Mouse (Mus musculus) macrophage (primary cell): ENCODE data around the gene Lims1. TPM values are rescaled to one million over a fixed set of nuclear protein-coding genes. Genes with fewer than 3 reads are reported as not detected.

Source experiments
- H3K27ac ChIP-seq: fragments of 350-480 bp; formaldehyde crosslinking; 2 replicates; pipeline ENCODE4 v1.9.0; 2021
- H3K36me3 ChIP-seq: fragments of 350-480 bp; formaldehyde crosslinking; 2 replicates; pipeline ENCODE4 v1.9.0; 2021; ENCODE audit errors: inconsistent target
- H3K4me3 ChIP-seq: fragments of 350-480 bp; formaldehyde crosslinking; 2 replicates; pipeline ENCODE4 v1.9.0; 2021; ENCODE audit errors: inconsistent target
- H3K79me2 ChIP-seq: fragments of 350-480 bp; formaldehyde crosslinking; 2 replicates; pipeline ENCODE4 v1.9.0; 2021; ENCODE audit errors: inconsistent target
- WGBS: methylation state at CpG from one replicate; pipeline ENCODE4 v1.1.7; 2026; ENCODE audit warnings: inconsistent platforms; ENCODE audit not compliant: missing documents; 5-methylcytosine and 5-hydroxymethylcytosine counted together
- polyA plus RNA-seq: library from polyadenylated mRNA; stranded (reverse); fragments of 250-400 nt; gene quantifications from 3 replicates; pipeline ENCODE4 v1.2.4, GENCODE M21; 2018; ENCODE audit warnings: inconsistent platforms

The Lims1 gene
- polyA plus RNA-seq, 1 experiment from 2014 or later: 41.0 TPM

DNA sequence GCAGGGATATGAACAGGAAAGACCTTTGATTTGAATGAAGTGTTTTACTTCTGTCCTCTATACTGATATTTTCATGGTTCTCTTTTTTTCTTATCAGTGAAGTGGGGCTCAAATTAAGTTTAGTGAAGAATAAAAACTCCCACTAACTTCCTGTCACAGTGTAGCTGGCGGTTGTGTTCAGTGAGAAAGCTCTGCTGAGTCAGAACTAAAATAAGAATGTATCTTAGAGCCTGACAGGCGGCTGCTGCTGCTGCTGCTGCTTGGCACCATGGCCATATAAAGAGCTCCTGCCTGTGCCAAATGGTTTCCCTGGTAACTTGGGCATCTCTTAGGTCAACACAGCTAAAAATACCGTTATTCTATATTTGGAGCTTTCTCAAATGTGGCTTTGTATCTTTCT lies 60.0 kb downstream of the Lims1 start:
- Histone ChIP-seq H3K4me3 (no peak overlapping the region), H3K36me3 (no peaks in the 10 kb centered on the region)

GRCm38 (mm10) chr10:58383761-58384160 lies 60.5 kb downstream of the Lims1 start:
- Histone ChIP-seq H3K79me2 (peaks cover 92% of the 10 kb centered on the region), H3K36me3 (no peaks in the 10 kb centered on the region), H3K27ac (peak overlapping the region; percentile 62), H3K4me3 (no peak overlapping the region)
- WGBS: 85% methylated on average over 2 of the region's 2 CpGs

More for the DNA sequence above, 60.0 kb downstream of the Lims1 start:
- Histone ChIP-seq H3K79me2 (peaks cover 92% of the 10 kb centered on the region), H3K27ac (peak overlapping the region; percentile 62)
- 4% methylated on average over 3 of the region's 3 CpGs for WGBS

- Histone ChIP-seq H3K27ac (no peak overlapping the region), H3K79me2 (peaks cover 92% of the 10 kb centered on the region), H3K4me3 (no peak overlapping the region), H3K36me3 (no peaks in the 10 kb centered on the region)
- 93% methylated on average over 5 of the region's 5 CpGs for WGBS
Measured at GRCm38 (mm10) chr10:58385629-58386028, 62.4 kb downstream of the Lims1 start.

DNA sequence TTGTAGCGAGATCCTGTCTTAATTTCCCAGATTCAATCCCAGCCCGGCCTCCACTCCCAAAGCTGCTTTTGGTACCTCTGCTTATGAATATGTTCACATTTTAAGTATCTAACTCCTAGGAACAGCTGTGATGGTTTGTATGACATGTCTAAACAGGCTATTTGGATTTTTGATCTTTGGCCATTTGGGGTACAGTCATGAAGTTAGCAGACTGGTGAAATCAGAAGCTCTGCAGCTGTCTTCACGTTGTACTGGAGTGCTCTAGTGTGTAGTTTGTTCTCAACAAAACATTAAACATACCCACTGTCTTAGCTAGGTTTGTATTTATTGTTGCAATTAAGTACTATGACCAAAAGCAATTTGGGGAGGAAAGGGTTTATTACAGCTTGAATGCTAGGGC lies 63.7 kb downstream of the Lims1 start:
- 97% methylated on average over 3 of the region's 3 CpGs for WGBS
- Histone ChIP-seq H3K36me3 (no peaks in the 10 kb centered on the region), H3K27ac (no peak overlapping the region), H3K79me2 (peaks cover 96% of the 10 kb centered on the region), H3K4me3 (no peak overlapping the region)

GRCm38 (mm10) chr10:58388648-58389047 lies 65.4 kb downstream of the Lims1 start:
- 93% methylated on average over 3 of the region's 3 CpGs for WGBS
- H3K79me2 ChIP-seq: peaks cover 93% of the 10 kb centered on the region

DNA sequence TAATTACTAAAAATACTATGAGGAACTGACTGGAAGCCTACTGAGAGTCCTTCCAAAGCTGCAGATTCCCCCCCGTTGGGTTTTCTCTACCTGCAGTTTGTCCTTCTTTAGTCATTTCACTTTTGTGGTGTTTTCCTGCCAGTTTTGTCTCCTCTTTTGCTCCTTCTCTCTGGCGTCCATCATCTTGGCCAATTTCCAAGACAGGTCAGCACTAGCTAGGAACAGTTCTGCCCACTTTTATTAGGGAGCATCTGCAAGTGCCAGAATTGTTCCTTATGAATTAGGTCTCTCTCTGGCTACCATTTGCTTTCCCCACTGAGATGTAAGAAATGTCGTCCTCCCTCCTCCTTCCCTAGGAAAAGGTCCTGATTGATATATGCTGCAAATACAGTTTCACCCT lies 65.9 kb downstream of the Lims1 start:
- WGBS: 69% methylated on average over 3 of the region's 3 CpGs
- Histone ChIP-seq H3K79me2 (peaks cover 93% of the 10 kb centered on the region), H3K4me3 (no peak overlapping the region), H3K27ac (no peak overlapping the region), H3K36me3 (no peaks in the 10 kb centered on the region)

More at GRCm38 (mm10) chr10:58388648-58389047, 65.4 kb downstream of the Lims1 start:
- no peak overlapping the region for H3K27ac ChIP-seq
- no peaks in the 10 kb centered on the region for H3K36me3 ChIP-seq
- no peak overlapping the region for H3K4me3 ChIP-seq

- WGBS: 58% methylated on average over 4 of the region's 4 CpGs
- peak overlapping the region; percentile 72 for H3K27ac ChIP-seq
- H3K36me3 ChIP-seq: no peaks in the 10 kb centered on the region
- H3K79me2 ChIP-seq: peaks cover 93% of the 10 kb centered on the region
- no peak overlapping the region for H3K4me3 ChIP-seq
Measured at GRCm38 (mm10) chr10:58392435-58392834, 69.2 kb downstream of the Lims1 start.

GRCm38 (mm10) chr10:58393026-58394014 lies 70.1 kb downstream of the Lims1 start:
- Histone ChIP-seq H3K36me3 (no peaks in the 10 kb centered on the region), H3K27ac (peak overlapping the region; percentile 72), H3K79me2 (peaks cover 93% of the 10 kb centered on the region), H3K4me3 (peak overlapping the region; percentile 36)
- 53% methylated on average over 7 of the region's 7 CpGs for WGBS

GRCm38 (mm10) chr10:58394170-58394569 lies 70.9 kb downstream of the Lims1 start:
- H3K36me3 ChIP-seq: no peaks in the 10 kb centered on the region
- 95% methylated on average over 10 of the region's 10 CpGs for WGBS

GRCm38 (mm10) chr10:58395315-58395714 lies 72.0 kb downstream of the Lims1 start:
- peaks cover 82% of the 10 kb centered on the region for H3K79me2 ChIP-seq
- H3K36me3 ChIP-seq: no peaks in the 10 kb centered on the region
- H3K4me3 ChIP-seq: no peak overlapping the region
- no peak overlapping the region for H3K27ac ChIP-seq
- WGBS: 98% methylated on average over 4 of the region's 4 CpGs

More at GRCm38 (mm10) chr10:58394170-58394569, 70.9 kb downstream of the Lims1 start:
- Histone ChIP-seq H3K79me2 (peaks cover 92% of the 10 kb centered on the region), H3K27ac (peak overlapping the region; percentile 72), H3K4me3 (no peak overlapping the region)

- Histone ChIP-seq H3K79me2 (peaks cover 82% of the 10 kb centered on the region), H3K36me3 (peaks cover under 1% of the 10 kb centered on the region; the same call in 1 of the 2 replicates), H3K4me3 (no peak overlapping the region), H3K27ac (no peak overlapping the region)
- 86% methylated on average over 2 of the region's 2 CpGs for WGBS
Measured at GRCm38 (mm10) chr10:58395723-58396122, 72.5 kb downstream of the Lims1 start.

- Histone ChIP-seq H3K79me2 (peaks cover 82% of the 10 kb centered on the region), H3K4me3 (no peak overlapping the region), H3K36me3 (peaks cover 9% of the 10 kb centered on the region; the same call in 1 of the 2 replicates), H3K27ac (no peak overlapping the region)
- WGBS: 100% methylated on average over 3 of the region's 3 CpGs
Measured at GRCm38 (mm10) chr10:58396600-58396999, 73.3 kb downstream of the Lims1 start.

- Histone ChIP-seq H3K4me3 (no peak overlapping the region), H3K36me3 (peaks cover 15% of the 10 kb centered on the region; the same call in 1 of the 2 replicates), H3K79me2 (peaks cover 88% of the 10 kb centered on the region), H3K27ac (no peak overlapping the region)
- WGBS: 97% methylated on average over 8 of the region's 8 CpGs
Measured at GRCm38 (mm10) chr10:58398941-58399340, 75.7 kb downstream of the Lims1 start.

- H3K36me3 ChIP-seq: peaks cover 15% of the 10 kb centered on the region; the same call in 1 of the 2 replicates
Measured at GRCm38 (mm10) chr10:58401838-58402237, 78.6 kb downstream of the Lims1 start.

DNA sequence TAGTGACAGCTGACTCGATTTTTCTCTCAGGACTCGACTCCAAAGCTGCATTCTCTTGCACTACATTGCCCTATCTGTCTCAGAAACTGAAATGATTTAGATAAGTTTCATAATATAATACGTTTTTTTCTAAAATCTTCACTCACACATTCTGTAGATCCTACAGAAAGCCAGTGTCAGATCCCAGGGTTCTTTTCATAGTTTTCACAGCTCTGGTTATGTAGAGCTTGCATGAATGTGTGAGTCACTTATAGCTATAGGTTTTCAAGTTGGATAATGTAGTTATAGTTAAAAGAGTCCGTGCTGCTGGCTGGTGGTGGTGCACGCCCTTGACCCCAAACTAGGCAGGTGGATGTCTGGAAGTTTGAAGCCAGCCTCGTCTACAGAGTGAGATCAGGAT lies 81.4 kb downstream of the Lims1 start:
- Histone ChIP-seq H3K4me3 (no peak overlapping the region), H3K36me3 (peaks cover 15% of the 10 kb centered on the region; the same call in 1 of the 2 replicates), H3K27ac (no peak overlapping the region), H3K79me2 (peaks cover 64% of the 10 kb centered on the region)
- 98% methylated on average over 6 of the region's 6 CpGs for WGBS

More at GRCm38 (mm10) chr10:58401838-58402237, 78.6 kb downstream of the Lims1 start:
- Histone ChIP-seq H3K79me2 (peaks cover 67% of the 10 kb centered on the region), H3K4me3 (no peak overlapping the region), H3K27ac (no peak overlapping the region)
- WGBS: 90% methylated on average over 3 of the region's 3 CpGs
